Mouse (Mus musculus) CH12.LX (cell line): ENCODE measurements around the gene Gpx8. TPM values are rescaled to one million over a fixed set of nuclear protein-coding genes. Genes with fewer than 3 reads are reported as not detected.
A peak's percentile ranks its signal among the peaks of the same experiment; 100 is the strongest.

Source experiments
- DNase-seq: peaks from one replicate; pipeline ENCODE4 v3.0.0-alpha.2; 2013; ENCODE audit errors: extremely low read depth
- H3K27ac ChIP-seq: 2 replicates; pipeline ENCODE4 v1.5.1; 2012; ENCODE audit warnings: low read depth, mild to moderate bottlenecking, control low read depth, moderate library complexity; ENCODE audit not compliant: insufficient read depth
- H3K27me3 ChIP-seq: replicated peaks from 2 replicates; pipeline ENCODE3; 2012; ENCODE audit warnings: inconsistent platforms
- H3K36me3 ChIP-seq, 2 experiments: replicated peaks in 1 of 2; 2 replicates each; pipeline versions ENCODE3 to v1.6.1; 2012; ENCODE audit warnings: inconsistent platforms in 1 of 2, low read length in 1 of 2, mild to moderate bottlenecking in 1 of 2, mixed read lengths in 1 of 2, moderate library complexity in 1 of 2; ENCODE audit not compliant: control insufficient read depth in 1 of 2, insufficient read depth in 1 of 2
- H3K4me1 ChIP-seq, 2 experiments: 2 replicates each; pipeline ENCODE4 v1.6.1; 2012; ENCODE audit warnings: inconsistent platforms in 1 of 2, moderate library complexity in 1 of 2; ENCODE audit not compliant: insufficient read depth in 2 of 2, control insufficient read depth in 1 of 2
- H3K4me2 ChIP-seq: 2 replicates; pipeline ENCODE4 v1.6.1; 2012; ENCODE audit warnings: low read depth, mild to moderate bottlenecking, control low read depth; ENCODE audit not compliant: poor library complexity, insufficient read depth, severe bottlenecking
- H3K4me3 ChIP-seq, 3 experiments: fragments of 150-350 bp in 1 of 3; sonication (generic) in 1 of 3; replicated peaks in 1 of 3; 2 replicates each; pipeline versions ENCODE3 to v1.5.1; 2011 to 2012; ENCODE audit warnings: low read depth in 2 of 3, low read length in 2 of 3, mild to moderate bottlenecking in 2 of 3, moderate library complexity in 2 of 3, control low read depth in 1 of 3, improper control_type of control experiment in 1 of 3, inconsistent platforms in 1 of 3, mixed read lengths in 1 of 3; ENCODE audit not compliant: poor library complexity in 1 of 3
- H3K79me2 ChIP-seq: replicated peaks from 2 replicates; pipeline ENCODE4 v1.6.1; 2012; ENCODE audit warnings: mild to moderate bottlenecking, moderate library complexity; ENCODE audit not compliant: control insufficient read depth, poor library complexity, insufficient read depth, severe bottlenecking; ENCODE audit errors: extremely low read depth
- H3K9ac ChIP-seq: 2 replicates; pipeline ENCODE4 v1.6.1; 2012; ENCODE audit warnings: low read depth, mild to moderate bottlenecking, control low read depth, moderate library complexity; ENCODE audit not compliant: insufficient read depth
- H3K9me3 ChIP-seq: replicated peaks from 2 replicates; pipeline ENCODE3; 2012; ENCODE audit warnings: low read length, inconsistent platforms, mixed read lengths
- BHLHE40 ChIP-seq: IDR thresholded peaks from 2 replicates; pipeline ENCODE4 v1.6.1; 2011; ENCODE audit warnings: mild to moderate bottlenecking, low read depth, low read length, improper control_type of control experiment
- CHD2 ChIP-seq: IDR thresholded peaks from 2 replicates; pipeline ENCODE4 v1.6.1; 2011; ENCODE audit warnings: low read length, improper control_type of control experiment
- CTCF ChIP-seq, 2 experiments: IDR thresholded peaks in 1 of 2; conservative IDR thresholded peaks in 1 of 2; 2 replicates each; pipeline ENCODE4 v1.5.1; 2011 to 2012; ENCODE audit warnings: low read depth in 2 of 2, low read length in 2 of 2, improper control_type of control experiment in 1 of 2, inconsistent platforms in 1 of 2, mild to moderate bottlenecking in 1 of 2, moderate library complexity in 1 of 2
- GABPA ChIP-seq: IDR thresholded peaks from 2 replicates; pipeline ENCODE4 v1.6.1; 2012; ENCODE audit warnings: low read depth, low read length, improper control_type of control experiment, inconsistent platforms; ENCODE audit not compliant: insufficient replicate concordance
- HCFC1 ChIP-seq: IDR thresholded peaks from 2 replicates; pipeline ENCODE4 v1.6.1; 2012; ENCODE audit warnings: low read depth, mild to moderate bottlenecking, inconsistent platforms, low read length, improper control_type of control experiment
- IRF4 ChIP-seq: IDR thresholded peaks from 2 replicates; pipeline ENCODE4 v1.6.1; 2014; ENCODE audit warnings: low read depth, mild to moderate bottlenecking, inconsistent platforms, low read length, improper control_type of control experiment
- JUND ChIP-seq: conservative IDR thresholded peaks from 2 replicates; pipeline ENCODE4 v1.6.1; 2011; ENCODE audit warnings: low read depth, low read length, improper control_type of control experiment
- KAT2A ChIP-seq: IDR thresholded peaks from 2 replicates; pipeline ENCODE4 v1.6.1; 2012; ENCODE audit warnings: low read length, improper control_type of control experiment, inconsistent platforms; ENCODE audit not compliant: insufficient replicate concordance
- MAFK ChIP-seq: IDR thresholded peaks from 2 replicates; pipeline ENCODE4 v1.6.1; 2011; ENCODE audit warnings: low read length, improper control_type of control experiment; ENCODE audit not compliant: insufficient replicate concordance
- MAX ChIP-seq: IDR thresholded peaks from 2 replicates; pipeline ENCODE4 v1.6.1; 2011; ENCODE audit warnings: low read length, improper control_type of control experiment
- NELFE ChIP-seq: IDR thresholded peaks from 2 replicates; pipeline ENCODE4 v1.6.1; 2011; ENCODE audit warnings: low read depth, low read length, improper control_type of control experiment
- PAX5 ChIP-seq: IDR thresholded peaks from 2 replicates; pipeline ENCODE4 v1.6.1; 2012; ENCODE audit warnings: low read length, inconsistent platforms, mixed read lengths
- POLR2AphosphoS2 ChIP-seq: IDR thresholded peaks from 2 replicates; pipeline ENCODE4 v1.6.1; 2011; ENCODE audit warnings: low read depth, low read length, improper control_type of control experiment
- RAD21 ChIP-seq: IDR thresholded peaks from 2 replicates; pipeline ENCODE4 v1.6.1; 2011; ENCODE audit warnings: low read depth, mild to moderate bottlenecking, low read length, improper control_type of control experiment, moderate library complexity
- SIN3A ChIP-seq: IDR thresholded peaks from 2 replicates; pipeline ENCODE4 v1.6.1; 2012; ENCODE audit warnings: low read length, improper control_type of control experiment, inconsistent platforms
- SMC3 ChIP-seq: IDR thresholded peaks from 2 replicates; pipeline ENCODE4 v1.6.1; 2011; ENCODE audit warnings: low read depth, low read length, improper control_type of control experiment
- UBTF ChIP-seq: IDR thresholded peaks from 2 replicates; pipeline ENCODE4 v1.6.1; 2012; ENCODE audit warnings: low read depth, mild to moderate bottlenecking, inconsistent platforms, low read length, improper control_type of control experiment, moderate library complexity
- USF1 ChIP-seq: IDR thresholded peaks from 2 replicates; pipeline ENCODE4 v1.6.1; 2014; ENCODE audit warnings: low read depth, mild to moderate bottlenecking, inconsistent platforms, low read length, improper control_type of control experiment
- ZKSCAN1 ChIP-seq: IDR thresholded peaks from 2 replicates; pipeline ENCODE4 v1.6.1; 2012; ENCODE audit warnings: low read depth, inconsistent platforms, low read length, improper control_type of control experiment, borderline replicate concordance
- dilution Hi-C: fragments of 300-500 bp; cut with MboI; formaldehyde crosslinking; loops from 2 replicates; pipeline ENCODE4 v1.14.3; 2020; ENCODE audit warnings: low sequenced_read_pairs; ENCODE audit not compliant: extremely low pct_unique_long_range_greater_than_20kb, extremely low pct_ligation_motif_present
- in situ Hi-C: fragments of 300-500 bp; cut with MboI; formaldehyde crosslinking; loops from 3 replicates; pipeline ENCODE4 v1.14.3; 2019; ENCODE audit warnings: low sequenced_read_pairs, low pct_ligation_motif_present, low pct_unique_long_range_greater_than_20kb, mixed read lengths
- polyA plus RNA-seq: library from polyadenylated mRNA; unstranded; fragments of >175 nt; gene quantifications from 2 replicates; pipeline ENCODE4 v1.2.1, GENCODE M21; 2012; ENCODE audit warnings: low read depth; ENCODE audit not compliant: insufficient read length
- total RNA-seq, 2 experiments: library from RNA; depleted of rRNA; stranded (reverse); fragments of 300-350 nt in 1 of 2; fragments of >200 nt in 1 of 2; gene quantifications; 2 replicates each; pipeline ENCODE4 v1.2.3; 2012 to 2014

Gpx8 gene
- total and polyA plus RNA-seq, 3 experiments = not detected

DNA sequence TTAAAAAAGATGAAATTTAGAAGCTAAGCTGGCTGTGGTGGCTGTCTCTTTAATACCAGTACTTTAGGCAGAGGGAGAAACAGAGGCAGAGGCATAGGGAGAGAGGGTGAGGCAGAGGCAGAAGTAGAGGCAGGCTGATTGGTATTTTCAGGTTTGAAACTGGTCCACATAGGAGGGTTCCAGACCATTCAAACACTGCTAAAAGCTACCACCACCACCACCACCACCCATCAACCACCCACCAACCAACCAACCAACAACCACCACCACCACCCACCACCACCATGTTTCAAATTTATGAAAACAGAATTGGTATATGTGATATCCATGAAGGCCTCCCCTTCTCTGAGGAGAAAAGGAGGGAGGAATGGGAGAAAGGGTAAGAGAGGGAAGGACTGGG, 13.4 kb downstream of the Gpx8 start:
- Histone ChIP-seq H3K27me3 (peaks cover 19% of the 10 kb centered on the region), H3K4me3 (no peak overlapping the region), H3K4me1 (peaks cover 5 to 9% of the 10 kb centered on the region in 2 experiments; a peak in 1 of 4 replicates), H3K79me2 (no peaks in the 10 kb centered on the region), H3K9me3 (no peaks in the 10 kb centered on the region), H3K36me3 (no peaks in the 10 kb centered on the region), H3K27ac (no peak overlapping the region), H3K4me2 (no peak overlapping the region), H3K9ac (no peak overlapping the region)
- dilution Hi-C loops = no loop called here
- in situ Hi-C loops = loop anchor here (5.0 to 25.0 kb wide), 3 partner anchors 46 to 746 kb away; partner anchors contain the start of genes Ankrd55 and Ccno
- TF ChIP-seq HCFC1 = no peak
- no peak for TF ChIP-seq CTCF (conservative IDR thresholded peaks at IDR 0.05 in 1 of 2, IDR thresholded peaks at IDR 0.05 in 1 of 2; ENCODE audit: low read depth in 2 of 2, low read length in 2 of 2)
- no peak for TF ChIP-seq UBTF
- no peak for TF ChIP-seq SIN3A
- no peak for TF ChIP-seq USF1
- TF ChIP-seq ZKSCAN1 = no peak
- TF ChIP-seq BHLHE40 = no peak
- TF ChIP-seq CHD2 = no peak
- TF ChIP-seq SMC3 = no peak
- no peak for TF ChIP-seq POLR2AphosphoS2
- no peak for TF ChIP-seq PAX5
- no peak for TF ChIP-seq JUND
- TF ChIP-seq IRF4 = no peak
- no peak for TF ChIP-seq KAT2A
- no peak for TF ChIP-seq RAD21
- TF ChIP-seq NELFE = no peak
- TF ChIP-seq MAFK = no peak
- no peak for DNase-seq

DNA sequence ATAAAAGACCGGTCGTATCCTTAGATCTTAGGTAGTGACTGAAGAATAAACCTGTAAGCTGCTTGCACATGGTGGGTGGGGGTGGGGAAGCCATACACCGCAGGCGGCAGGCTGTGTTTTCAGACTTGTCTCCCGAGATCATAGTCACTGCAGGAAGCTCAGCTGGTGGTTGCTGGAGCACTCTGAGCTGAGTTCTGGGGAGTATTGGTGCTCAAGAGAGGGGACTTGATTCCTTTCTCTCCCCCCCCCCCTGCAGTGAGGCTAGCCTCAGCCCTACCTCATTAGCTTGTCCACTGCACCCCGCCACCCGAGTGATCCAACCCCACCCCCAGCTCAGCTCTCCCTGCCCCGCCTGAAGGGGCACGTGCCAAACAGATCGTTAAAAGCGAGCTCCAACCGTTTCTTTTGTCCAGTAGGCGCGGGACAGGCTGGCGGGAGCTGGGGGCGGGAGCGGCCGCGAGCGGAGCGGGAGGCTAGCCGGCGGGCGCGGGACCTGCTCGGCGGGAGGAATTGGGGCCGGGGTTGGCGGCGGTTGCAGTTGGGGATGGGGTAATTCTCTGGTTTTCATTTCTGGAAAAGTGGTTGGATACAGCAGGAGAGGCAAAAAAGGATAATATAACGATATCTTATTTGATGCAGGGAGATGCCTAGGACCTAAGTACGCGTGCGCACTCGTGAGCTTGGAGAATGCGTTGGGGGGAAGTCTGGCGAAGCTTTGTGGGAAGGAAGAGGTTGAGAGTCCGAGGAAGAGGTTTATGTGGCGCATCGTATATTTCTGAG, 14.2 kb downstream of the Gpx8 start:
- Histone ChIP-seq H3K27ac (no peak overlapping the region), H3K4me2 (peak overlapping the region; percentile 25; the same call in 1 of the 2 replicates), H3K36me3 (no peaks in the 10 kb centered on the region), H3K27me3 (peaks cover 17% of the 10 kb centered on the region), H3K4me1 (peaks cover 2 to 9% of the 10 kb centered on the region in 2 experiments; a peak in 1 of 4 replicates), H3K9ac (no peak overlapping the region), H3K79me2 (no peaks in the 10 kb centered on the region), H3K9me3 (no peaks in the 10 kb centered on the region), H3K4me3 (no peak overlapping the region)
- TF ChIP-seq MAX (no peak), GABPA (no peak), BHLHE40 (peak; percentile 20; the same call in 1 of the 2 replicates)
- in situ Hi-C loops = loop anchor here (5.0 to 25.0 kb wide), 3 partner anchors 45 to 745 kb away; partner anchors contain the start of genes Ankrd55 and Ccno
- no peak for DNase-seq
- dilution Hi-C loops = no loop called here
